Mouse (Mus musculus) intestine, postnatal 0 days (tissue): Measurements from ENCODE around the gene Copg2. TPM values are rescaled to one million over a fixed set of nuclear protein-coding genes. Genes with fewer than 3 reads are reported as not detected.

ENCODE experiments used
- ATAC-seq: fragments of 200-750 bp; cut with Nextera tagmentation; 2 replicates; pipeline ENCODE4 v1.8.0; 2017; ENCODE audit warnings: mild to moderate bottlenecking, moderate TSS enrichment, moderate library complexity
- H3K27ac ChIP-seq: fragments of 300-500 bp; sonication (generic); 2 replicates; pipeline ENCODE4 v1.5.1; 2014; ENCODE audit warnings: mild to moderate bottlenecking, low read depth, low read length, moderate library complexity
- H3K27me3 ChIP-seq: fragments of 300-500 bp; sonication (generic); replicated peaks from 2 replicates; pipeline ENCODE4 v1.6.1; 2014; ENCODE audit warnings: low read length, mixed read lengths; ENCODE audit not compliant: control insufficient read depth, insufficient read depth
- H3K36me3 ChIP-seq: fragments of 300-500 bp; sonication (generic); 2 replicates; pipeline ENCODE4 v1.6.1; 2014; ENCODE audit warnings: mild to moderate bottlenecking, moderate library complexity; ENCODE audit not compliant: control insufficient read depth, insufficient read depth
- H3K4me1 ChIP-seq: fragments of 300-500 bp; sonication (generic); replicated peaks from 2 replicates; pipeline ENCODE4 v1.6.1; 2014; ENCODE audit warnings: antibody characterized with exemption, low read length, mixed read lengths; ENCODE audit not compliant: control insufficient read depth, insufficient read depth
- H3K4me2 ChIP-seq: fragments of 300-500 bp; sonication (generic); replicated peaks from 2 replicates; pipeline ENCODE4 v1.6.1; 2014; ENCODE audit warnings: low read depth, mild to moderate bottlenecking, moderate library complexity
- H3K4me3 ChIP-seq: fragments of 300-500 bp; sonication (generic); 2 replicates; pipeline ENCODE4 v1.5.1; 2014; ENCODE audit warnings: low read depth, low read length
- H3K9ac ChIP-seq: fragments of 300-500 bp; sonication (generic); 2 replicates; pipeline ENCODE4 v1.6.1; 2014; ENCODE audit warnings: mild to moderate bottlenecking, low read depth, low read length
- H3K9me3 ChIP-seq: fragments of 300-500 bp; sonication (generic); 2 replicates; pipeline ENCODE4 v1.6.1; 2016; ENCODE audit warnings: mixed run types; ENCODE audit not compliant: control insufficient read depth
- CTCF ChIP-seq: sonication (generic); IDR thresholded peaks from 2 replicates; pipeline ENCODE4 v1.5.1; 2016; ENCODE audit warnings: low read depth, mild to moderate bottlenecking, control low read depth, antibody characterized with exemption, moderate library complexity
- WGBS: fragments of 180-500 bp; shearing (Covaris S2); extraction: QIAGEN DNeasy Blood & Tissue Kit; methylation state at CpG from one replicate; pipeline ENCODE4 v1.1.7; 2014; 5-methylcytosine and 5-hydroxymethylcytosine counted together
- polyA plus RNA-seq: library from polyadenylated mRNA; unstranded; fragments of >200 nt; fragmentation: Nextera tagmentation; extraction: Ambion mirVana; gene quantifications from 2 replicates; pipeline ENCODE4 v1.2.1, GENCODE M21; 2015

Copg2 gene
- polyA plus RNA-seq, 1 experiment from 2014 or later = 9.8 TPM

DNA sequence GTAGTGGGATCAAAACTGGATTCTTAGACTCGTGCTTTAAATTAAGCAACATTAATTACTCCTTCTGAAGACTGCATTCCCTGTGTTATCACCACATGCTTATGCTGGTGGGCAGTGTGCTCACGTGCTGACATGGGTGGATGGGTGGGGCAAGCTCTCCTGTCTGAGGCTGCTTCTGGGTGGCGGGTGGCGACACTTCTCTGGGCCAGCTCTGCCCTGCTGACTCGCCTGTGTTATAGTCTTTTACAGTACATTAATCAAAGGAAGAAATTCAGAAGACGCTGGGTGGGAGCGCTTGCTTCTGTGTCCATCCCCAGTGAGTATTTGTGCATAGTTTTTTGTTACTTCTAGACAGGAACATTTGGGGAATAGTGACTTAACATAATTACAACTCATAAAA lies 151.0 kb downstream of the Copg2 start:
- 63% methylated on average over 7 of the region's 7 CpGs for WGBS
- Histone ChIP-seq H3K36me3 (peaks cover 38% of the 10 kb centered on the region), H3K9ac (no peak overlapping the region), H3K4me2 (no peak overlapping the region), H3K4me1 (no peaks in the 10 kb centered on the region), H3K27me3 (no peaks in the 10 kb centered on the region), H3K4me3 (no peak overlapping the region), H3K27ac (no peak overlapping the region), H3K9me3 (no peaks in the 10 kb centered on the region)
- ATAC-seq = no peak
- no peak for TF ChIP-seq CTCF

DNA sequence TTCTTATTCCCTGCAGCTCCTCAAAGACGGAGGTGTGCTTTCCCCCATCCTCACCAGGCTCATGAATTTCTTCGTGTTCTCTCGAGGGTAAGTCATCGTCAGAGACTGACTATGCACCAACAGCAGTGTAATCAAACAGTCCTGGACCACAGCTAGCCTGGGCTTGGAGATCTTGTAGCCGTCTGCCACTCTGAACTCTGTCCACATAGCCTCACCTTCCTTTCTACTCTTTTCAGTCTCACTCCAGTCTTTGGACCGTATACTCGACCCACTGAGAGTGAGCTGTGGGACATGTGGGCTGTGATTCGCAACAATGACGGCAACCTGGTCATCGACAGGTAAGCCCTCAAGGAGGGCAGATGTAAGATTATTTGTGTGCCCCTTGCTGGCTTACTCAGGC lies 151.7 kb downstream of the Copg2 start:
- Histone ChIP-seq H3K36me3 (peaks cover 34% of the 10 kb centered on the region), H3K9me3 (no peaks in the 10 kb centered on the region), H3K4me3 (no peak overlapping the region), H3K4me2 (no peak overlapping the region), H3K27ac (no peak overlapping the region), H3K27me3 (no peaks in the 10 kb centered on the region), H3K9ac (no peak overlapping the region), H3K4me1 (no peaks in the 10 kb centered on the region)
- no peak for ATAC-seq
- 85% methylated on average over 10 of the region's 10 CpGs for WGBS
- no peak for TF ChIP-seq CTCF

- Histone ChIP-seq H3K9me3 (peaks cover 14% of the 10 kb centered on the region), H3K9ac (no peak overlapping the region), H3K27ac (no peak overlapping the region), H3K4me3 (peak overlapping the region; percentile 43), H3K4me1 (no peaks in the 10 kb centered on the region), H3K27me3 (no peaks in the 10 kb centered on the region; the same call in 1 of the 2 replicates), H3K4me2 (peak overlapping the region; percentile 40; the same call in 1 of the 2 replicates), H3K36me3 (peaks cover 12% of the 10 kb centered on the region; the same call in 1 of the 2 replicates)
- 55% methylated on average over 10 of the region's 10 CpGs for WGBS
- no peak for ATAC-seq
- TF ChIP-seq CTCF = no peak
Observed at GRCm38 (mm10) chr6:30739177-30739747, 157.3 kb downstream of the Copg2 start.

GRCm38 (mm10) chr6:30738464-30739006 lies 158.1 kb downstream of the Copg2 start:
- peaks cover 6% of the 10 kb centered on the region; the same call in 1 of the 2 replicates for H3K36me3 ChIP-seq
- H3K4me1 ChIP-seq = no peaks in the 10 kb centered on the region
- peaks cover 14% of the 10 kb centered on the region for H3K9me3 ChIP-seq
- no peak for ATAC-seq
- 51% methylated on average over 20 of the region's 20 CpGs for WGBS
- H3K27me3 ChIP-seq = no peaks in the 10 kb centered on the region; the same call in 1 of the 2 replicates
- peak overlapping the region; percentile 61 for H3K4me2 ChIP-seq
- H3K9ac ChIP-seq = no peak overlapping the region
- no peak for TF ChIP-seq CTCF
- H3K4me3 ChIP-seq = peak overlapping the region; percentile 43
- no peak overlapping the region for H3K27ac ChIP-seq

DNA sequence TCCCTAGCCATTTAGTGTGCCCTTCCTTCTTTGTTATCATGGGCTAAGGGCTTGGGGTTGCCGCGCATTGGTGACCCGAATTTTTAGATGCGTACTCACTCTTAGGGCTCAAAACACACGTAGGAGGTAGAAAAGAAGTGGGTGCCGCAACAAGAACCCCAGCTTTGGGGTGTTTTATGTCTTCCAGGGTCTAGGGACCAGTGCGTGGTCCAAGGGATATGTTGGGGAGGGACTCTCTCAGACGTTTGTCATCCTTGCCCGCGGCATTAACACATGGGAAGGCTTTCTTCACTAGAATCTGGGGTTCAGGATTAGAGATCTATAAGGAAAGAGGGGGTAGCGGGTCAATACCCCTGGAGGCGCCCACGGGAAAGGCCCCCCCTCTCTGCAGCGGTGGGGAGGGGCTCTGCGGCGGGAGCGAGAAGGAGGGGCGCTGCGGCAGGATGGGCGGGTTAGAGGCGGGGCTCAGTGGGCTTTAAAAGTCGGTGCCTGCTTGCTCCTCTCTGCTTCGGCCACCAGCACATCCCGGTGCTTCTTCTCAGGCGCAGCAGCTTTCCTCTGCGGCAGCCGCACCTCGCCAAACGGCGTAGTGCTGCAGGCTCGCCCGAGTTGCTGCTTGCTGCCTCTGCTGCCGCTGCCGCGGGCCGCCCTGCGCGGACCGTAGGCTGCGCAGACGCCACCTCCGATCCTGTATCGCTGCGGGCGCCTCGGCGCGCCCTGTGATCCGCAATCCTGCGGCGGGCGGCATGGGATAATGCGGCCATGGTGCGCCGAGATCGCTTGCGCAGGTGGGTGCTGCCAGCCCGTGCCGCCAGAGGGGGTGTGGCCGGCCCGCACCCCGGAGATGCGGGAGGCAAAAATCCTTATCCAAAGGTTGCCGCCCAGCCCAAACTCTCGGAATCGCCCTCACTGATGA lies 158.8 kb downstream of the Copg2 start:
- Histone ChIP-seq H3K4me1 (no peaks in the 10 kb centered on the region), H3K36me3 (peaks cover 5% of the 10 kb centered on the region; the same call in 1 of the 2 replicates), H3K9ac (no peak overlapping the region), H3K4me3 (peak overlapping the region; percentile 43), H3K27ac (no peak overlapping the region; the same call in 1 of the 2 replicates), H3K9me3 (peaks cover 14% of the 10 kb centered on the region), H3K27me3 (no peaks in the 10 kb centered on the region; the same call in 1 of the 2 replicates), H3K4me2 (peak overlapping the region; percentile 61)
- no peak; the same call in 1 of the 2 replicates for TF ChIP-seq CTCF
- WGBS = 42% methylated on average over 57 of the region's 66 CpGs
- ATAC-seq = peak; percentile 29; the same call in 1 of the 2 replicates
